Mouse (Mus musculus) erythroblast, embryonic 14.5 days (primary cell): Measurements from ENCODE around the gene Sohlh2.

Experiments
- GATA1 ChIP-seq: IDR thresholded peaks from 2 replicates; pipeline ENCODE4 v1.6.1; 2012; ENCODE audit warnings: low read length, inconsistent platforms, mixed read lengths
- TAL1 ChIP-seq: IDR thresholded peaks from 3 replicates; pipeline ENCODE4 v1.6.1; 2012; ENCODE audit warnings: low read length, inconsistent platforms, mixed read lengths

GRCm38 (mm10) chr3:55213785-55214184 is 32.0 kb downstream of the Sohlh2 start:
- TF ChIP-seq TAL1 (no peak), GATA1 (no peak)
